Mouse (Mus musculus): ENCODE data around the gene Lsp1. TPM values are rescaled to one million over a fixed set of nuclear protein-coding genes. Genes with fewer than 3 reads are reported as not detected.

Gene Lsp1
- total RNA-seq, 1 experiment: 13.7 TPM

- TF ChIP-seq CHD2 (IDR thresholded peaks at IDR 0.05; ENCODE audit: low read depth, low read length) (no peak), MAFK (IDR thresholded peaks at IDR 0.05; ENCODE audit: insufficient read depth, low read depth, low read length) (no peak), ZC3H11A (IDR thresholded peaks at IDR 0.05; ENCODE audit: borderline replicate concordance, low read depth, low read length) (no peak)
- DNase-seq (ENCODE audit: low read depth, low spot score): no peak
- in situ Hi-C loops (cut with MboI; ENCODE audit: low sequenced_read_pairs in 2 of 2, unreplicated experiment in 2 of 2): no loop called here
- Histone ChIP-seq H3K4me3 (ENCODE audit: insufficient read depth in 1 of 2, low read depth in 1 of 2, low read length in 2 of 2, poor library complexity in 1 of 2, severe bottlenecking in 1 of 2) (no peak overlapping the region), H3K9me3 (ENCODE audit: control insufficient read depth, insufficient read depth, low read depth, low read length) (no peaks in the 10 kb centered on the region), H3K4me1 (ENCODE audit: control insufficient read depth in 2 of 2, insufficient read depth in 2 of 2, low read length in 2 of 2, poor library complexity in 1 of 2) (peaks cover 0 to 3% of the 10 kb centered on the region in 2 experiments; a peak in 1 of 4 replicates), H3K36me3 (ENCODE audit: control insufficient read depth, insufficient read depth, low read length, poor library complexity, severe bottlenecking) (no peaks in the 10 kb centered on the region), H3K9ac (ENCODE audit: insufficient read depth, low read depth, low read length, poor library complexity, severe bottlenecking) (no peak overlapping the region), H3K27ac (ENCODE audit: insufficient read depth, low read depth, low read length, poor library complexity, severe bottlenecking) (no peak overlapping the region)
Observed at GRCm38 (mm10) chr7:142514048-142514447, 53.4 kb downstream of the Lsp1 start.

- H3K27ac ChIP-seq (ENCODE audit: insufficient read depth, low read depth, low read length, poor library complexity, severe bottlenecking): no peak overlapping the region
Observed at GRCm38 (mm10) chr7:142516221-142516978, 55.8 kb downstream of the Lsp1 start.

GRCm38 (mm10) chr7:142517531-142517930, 56.9 kb downstream of the Lsp1 start:
- Histone ChIP-seq H3K9me3 (ENCODE audit: control insufficient read depth, insufficient read depth, low read depth, low read length) (no peaks in the 10 kb centered on the region), H3K36me3 (ENCODE audit: control insufficient read depth, insufficient read depth, low read length, poor library complexity, severe bottlenecking) (no peaks in the 10 kb centered on the region), H3K27ac (ENCODE audit: insufficient read depth, low read depth, low read length, poor library complexity, severe bottlenecking) (no peak overlapping the region), H3K4me1 (ENCODE audit: control insufficient read depth in 2 of 2, insufficient read depth in 2 of 2, low read length in 2 of 2, poor library complexity in 1 of 2) (no peaks in the 10 kb centered on the region), H3K9ac (ENCODE audit: insufficient read depth, low read depth, low read length, poor library complexity, severe bottlenecking) (no peak overlapping the region), H3K4me3 (ENCODE audit: insufficient read depth in 1 of 2, low read depth in 1 of 2, low read length in 2 of 2, poor library complexity in 1 of 2, severe bottlenecking in 1 of 2) (no peak overlapping the region)
- no peak for TF ChIP-seq ZC3H11A (IDR thresholded peaks at IDR 0.05; ENCODE audit: borderline replicate concordance, low read depth, low read length)
- TF ChIP-seq CHD2 (IDR thresholded peaks at IDR 0.05; ENCODE audit: low read depth, low read length): no peak
- no peak for TF ChIP-seq MAFK (IDR thresholded peaks at IDR 0.05; ENCODE audit: insufficient read depth, low read depth, low read length)
- no peak for TF ChIP-seq HCFC1 (IDR thresholded peaks at IDR 0.05; ENCODE audit: borderline replicate concordance, insufficient read depth, low read length)
- no peak for TF ChIP-seq ZNF384 (IDR thresholded peaks at IDR 0.05; ENCODE audit: low read depth, low read length)
- DNase-seq (ENCODE audit: low read depth, low spot score): no peak
- in situ Hi-C loops (cut with MboI; ENCODE audit: low sequenced_read_pairs in 2 of 2, unreplicated experiment in 2 of 2): no loop called here

More at GRCm38 (mm10) chr7:142516221-142516978, 55.8 kb downstream of the Lsp1 start:
- Histone ChIP-seq H3K9ac (ENCODE audit: insufficient read depth, low read depth, low read length, poor library complexity, severe bottlenecking) (no peak overlapping the region), H3K9me3 (ENCODE audit: control insufficient read depth, insufficient read depth, low read depth, low read length) (no peaks in the 10 kb centered on the region), H3K36me3 (ENCODE audit: control insufficient read depth, insufficient read depth, low read length, poor library complexity, severe bottlenecking) (no peaks in the 10 kb centered on the region), H3K4me1 (ENCODE audit: control insufficient read depth in 2 of 2, insufficient read depth in 2 of 2, low read length in 2 of 2, poor library complexity in 1 of 2) (no peaks in the 10 kb centered on the region), H3K4me3 (ENCODE audit: insufficient read depth in 1 of 2, low read depth in 1 of 2, low read length in 2 of 2, poor library complexity in 1 of 2, severe bottlenecking in 1 of 2) (no peak overlapping the region)
- in situ Hi-C loops (cut with MboI; ENCODE audit: low sequenced_read_pairs in 2 of 2, unreplicated experiment in 2 of 2): no loop called here
- no peak for TF ChIP-seq CHD2 (IDR thresholded peaks at IDR 0.05; ENCODE audit: low read depth, low read length)
- no peak for TF ChIP-seq ZC3H11A (IDR thresholded peaks at IDR 0.05; ENCODE audit: borderline replicate concordance, low read depth, low read length)
- no peak for TF ChIP-seq ZNF384 (IDR thresholded peaks at IDR 0.05; ENCODE audit: low read depth, low read length)
- no peak for TF ChIP-seq HCFC1 (IDR thresholded peaks at IDR 0.05; ENCODE audit: borderline replicate concordance, insufficient read depth, low read length)
- TF ChIP-seq MAFK (IDR thresholded peaks at IDR 0.05; ENCODE audit: insufficient read depth, low read depth, low read length): no peak
- no peak for DNase-seq (ENCODE audit: low read depth, low spot score)

GRCm38 (mm10) chr7:142520331-142520730, 59.7 kb downstream of the Lsp1 start:
- in situ Hi-C loops (cut with MboI; ENCODE audit: low sequenced_read_pairs in 2 of 2, unreplicated experiment in 2 of 2): no loop called here
- Histone ChIP-seq H3K4me1 (ENCODE audit: control insufficient read depth in 2 of 2, insufficient read depth in 2 of 2, low read length in 2 of 2, poor library complexity in 1 of 2) (no peaks in the 10 kb centered on the region), H3K36me3 (ENCODE audit: control insufficient read depth, insufficient read depth, low read length, poor library complexity, severe bottlenecking) (no peaks in the 10 kb centered on the region), H3K9ac (ENCODE audit: insufficient read depth, low read depth, low read length, poor library complexity, severe bottlenecking) (no peak overlapping the region), H3K27ac (ENCODE audit: insufficient read depth, low read depth, low read length, poor library complexity, severe bottlenecking) (no peak overlapping the region), H3K4me3 (ENCODE audit: insufficient read depth in 1 of 2, low read depth in 1 of 2, low read length in 2 of 2, poor library complexity in 1 of 2, severe bottlenecking in 1 of 2) (no peak overlapping the region), H3K9me3 (ENCODE audit: control insufficient read depth, insufficient read depth, low read depth, low read length) (no peaks in the 10 kb centered on the region)
- TF ChIP-seq ZNF384 (IDR thresholded peaks at IDR 0.05; ENCODE audit: low read depth, low read length): no peak
- TF ChIP-seq ZC3H11A (IDR thresholded peaks at IDR 0.05; ENCODE audit: borderline replicate concordance, low read depth, low read length): no peak
- no peak for TF ChIP-seq HCFC1 (IDR thresholded peaks at IDR 0.05; ENCODE audit: borderline replicate concordance, insufficient read depth, low read length)
- no peak for TF ChIP-seq CHD2 (IDR thresholded peaks at IDR 0.05; ENCODE audit: low read depth, low read length)
- TF ChIP-seq MAFK (IDR thresholded peaks at IDR 0.05; ENCODE audit: insufficient read depth, low read depth, low read length): no peak
- DNase-seq (ENCODE audit: low read depth, low spot score): no peak

Measured in ES-E14 (cell line).